In the genomic region with DNA sequence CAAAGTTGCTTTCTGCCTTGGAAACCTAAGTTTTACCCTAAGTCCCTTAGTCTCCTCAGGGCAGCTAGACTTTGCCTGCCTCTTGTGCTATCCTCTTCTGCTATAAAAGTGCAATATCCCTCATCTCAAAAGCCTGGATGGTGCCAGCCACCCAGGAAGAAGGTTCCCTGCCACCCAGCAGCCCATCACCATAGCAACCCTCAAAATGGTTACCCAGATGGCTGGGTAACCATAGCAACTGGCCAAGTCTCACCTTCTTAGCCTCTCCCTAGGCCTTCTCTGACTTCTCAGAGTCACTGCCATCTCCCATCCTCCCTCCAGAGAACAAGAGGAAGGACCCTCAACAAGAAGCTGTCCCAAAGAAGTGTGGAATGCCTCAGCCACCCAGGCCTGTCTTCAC, we compare ENCODE assay signal across 12 mouse cellular contexts. TPM values are rescaled to one million over a fixed set of nuclear protein-coding genes. Genes with fewer than 3 reads are reported as not detected.
DNase-seq lines count a peak whose midpoint lies in the region; ATAC-seq and TF ChIP-seq lines count a peak whose summit lies in the region.
"Had no signal": no experiment of that assay in that cellular context is flagged by ENCODE, and none has a peak within 500 bp of the region (broad histone marks: within the 10 kb centered on the region; RNA-seq: fewer than 3 reads in every experiment).

No protein-coding gene starts in this region.

- no peak for TF ChIP-seq POLR2A in kidney, adult 2 months (IDR thresholded peaks at IDR 0.05; ENCODE audit: low read depth, low read length)

- no peak overlapping the region for H3K27ac ChIP-seq in kidney, adult 2 months (ENCODE audit: insufficient read depth, low read depth, low read length)
- H3K27ac ChIP-seq: embryonic facial prominence, embryonic 12.5 days had no signal

- no peak overlapping the region for H3K4me3 ChIP-seq in kidney, adult 2 months (ENCODE audit: insufficient read depth, low read depth, low read length)
- H3K4me3 ChIP-seq: embryonic facial prominence, embryonic 12.5 days had no signal

- no peaks in the 10 kb centered on the region for H3K36me3 ChIP-seq in kidney, adult 2 months (ENCODE audit: control insufficient read depth, insufficient read depth, low read length)

- no peak for ATAC-seq in megakaryocyte progenitor cell, adult 5-6 weeks (replicated peaks; ENCODE audit: poor library complexity)
- ATAC-seq: inflammation-experienced regulatory T-cells, adult 6 months had no signal

- peaks cover 2% of the 10 kb centered on the region; the same call in 1 of the 2 replicates for H3K4me1 ChIP-seq in kidney, adult 2 months (ENCODE audit: control insufficient read depth, insufficient read depth, low read length)

- no peak for TF ChIP-seq CTCF in kidney, adult 2 months (conservative IDR thresholded peaks at IDR 0.05; ENCODE audit: insufficient read depth, insufficient read length, low read depth, low read length)

- no peaks in the 10 kb centered on the region for H3K27me3 ChIP-seq in kidney, adult 2 months (replicated peaks; ENCODE audit: control insufficient read depth, insufficient read depth, low read length)
- H3K27me3 ChIP-seq: embryonic facial prominence, embryonic 12.5 days had no signal

- peak; percentile 35 for DNase-seq in embryo, embryonic 10 days (ENCODE audit: low spot score)
- DNase-seq in embryo, embryonic 9.5 days (ENCODE audit: extremely low spot score) = no peak
- peak; percentile 66 to 77 for DNase-seq in right cerebral cortex, postnatal 10 days (ENCODE audit: low spot score in 2 of 2)
- no peak for DNase-seq in right cerebral cortex, postnatal 14 days
- peak; percentile 76 for DNase-seq in layer of hippocampus, adult 9-11 months
- no peak for DNase-seq in c-Kit-positive CD71-positive TER-119-positive erythroid progenitor cells, embryonic 14.5 days (ENCODE audit: low spot score)
- DNase-seq in kidney, adult 2 months = no peak
- DNase-seq: B cell, adult 2 months; lung, adult 2 months had no signal

RNA-seq across cellular contexts. Expression of a gene that starts 13.6 kb away (rescaled TPM):
- total RNA-seq in megakaryocyte progenitor cell, adult 5-6 weeks (2015) = 103 and 130 TPM in 2 replicates
- 123 and 159 TPM in 2 replicates for total RNA-seq in megakaryocyte progenitor cell, adult 5-6 weeks (2017)
- 58.4 and 62.9 TPM in 2 replicates for polyA plus RNA-seq in kidney, adult 2 months (2012; rRNA removed)

RNA-seq across cellular contexts. Expression of a gene that starts 47.4 kb away (rescaled TPM):
- 150 and 160 TPM in 2 replicates for total RNA-seq in megakaryocyte progenitor cell, adult 5-6 weeks (2015)
- total RNA-seq in megakaryocyte progenitor cell, adult 5-6 weeks (2017) = 142 and 157 TPM in 2 replicates
- polyA plus RNA-seq in kidney, adult 2 months (2012; rRNA removed) = 99.5 and 147 TPM in 2 replicates

Comparison
In these comparisons a context has a peak if more than half of its experiments do, and no peak if none do; other contexts are left out.
1. DNase-seq: peak in embryo, embryonic 10 days (single experiment), right cerebral cortex, postnatal 10 days (2 of 2) and layer of hippocampus, adult 9-11 months (single experiment); none in embryo, embryonic 9.5 days (single experiment), right cerebral cortex, postnatal 14 days (single experiment), c-Kit-positive CD71-positive TER-119-positive erythroid progenitor cells, embryonic 14.5 days (single experiment) and kidney, adult 2 months (single experiment).